Mouse (Mus musculus) C2C12 (cell line): ENCODE measurements around the gene Zbtb40. TPM values are rescaled to one million over a fixed set of nuclear protein-coding genes. Genes with fewer than 3 reads are reported as not detected.

Source experiments
- H3K27me3 ChIP-seq: one replicate; pipeline ENCODE4 v1.6.1; 2011; ENCODE audit not compliant: control insufficient read depth, insufficient read depth, insufficient read length
- H3K36me3 ChIP-seq: one replicate; pipeline ENCODE4 v1.6.1; 2011; ENCODE audit not compliant: control insufficient read depth, insufficient read depth
- H3K4me3 ChIP-seq: one replicate; pipeline ENCODE4 v1.5.1; 2011; ENCODE audit warnings: mild to moderate bottlenecking, control low read depth; ENCODE audit not compliant: poor library complexity, insufficient read depth, severe bottlenecking
- H3K79me2 ChIP-seq: one replicate; pipeline ENCODE4 v1.6.1; 2011; ENCODE audit not compliant: control insufficient read depth, insufficient read depth
- H3K79me3 ChIP-seq: one replicate; pipeline ENCODE4 v1.6.1; 2011; ENCODE audit warnings: low read depth, control low read depth
- H3ac ChIP-seq: one replicate; pipeline ENCODE3; 2011; ENCODE audit warnings: low read depth; ENCODE audit not compliant: control insufficient read depth, insufficient read length
- CEBPB ChIP-seq: IDR thresholded peaks from one replicate; pipeline ENCODE4 v1.6.1; 2011; ENCODE audit warnings: low read depth, mild to moderate bottlenecking, control low read depth, moderate library complexity
- CTCF ChIP-seq: IDR thresholded peaks from one replicate; pipeline ENCODE4 v1.5.1; 2011; ENCODE audit not compliant: control insufficient read depth, insufficient read depth, insufficient read length
- FOSL1 ChIP-seq: IDR thresholded peaks from one replicate; pipeline ENCODE4 v1.8.0; 2011; ENCODE audit warnings: mild to moderate bottlenecking, low read length; ENCODE audit not compliant: poor library complexity, insufficient read depth, severe bottlenecking
- MAX ChIP-seq: IDR thresholded peaks from one replicate; pipeline ENCODE4 v1.6.1; 2011; ENCODE audit warnings: mild to moderate bottlenecking, control low read depth
- MYOD1 ChIP-seq: IDR thresholded peaks from one replicate; pipeline ENCODE4 v1.6.1; 2011; ENCODE audit warnings: low read depth; ENCODE audit not compliant: control insufficient read depth, insufficient read length
- MYOG ChIP-seq: IDR thresholded peaks from one replicate; pipeline ENCODE4 v1.6.1; 2011; ENCODE audit not compliant: control insufficient read depth, insufficient read length; ENCODE audit errors: extremely low read depth
- USF1 ChIP-seq: IDR thresholded peaks from one replicate; pipeline ENCODE4 v1.6.1; 2011; ENCODE audit warnings: low read depth, mild to moderate bottlenecking, control low read depth, moderate library complexity
- polyA plus RNA-seq: library from polyadenylated mRNA; unstranded; fragments of >200 nt; fragmentation: generic; extraction: Trizol; gene quantifications from one replicate; pipeline ENCODE4 v1.2.1, GENCODE M21; 2012; ENCODE audit warnings: missing spikeins

Zbtb40 gene
- polyA plus RNA-seq, 1 experiment, result 9.1 TPM

- H3K36me3 ChIP-seq, result no peaks in the 10 kb centered on the region
- peaks cover 11% of the 10 kb centered on the region for H3K79me3 ChIP-seq
- peaks cover 17% of the 10 kb centered on the region for H3K79me2 ChIP-seq
- no peak overlapping the region for H3K4me3 ChIP-seq
- TF ChIP-seq MYOG, result no peak
- TF ChIP-seq CEBPB, result no peak
- no peak for TF ChIP-seq FOSL1
- no peak for TF ChIP-seq MYOD1
- no peak for TF ChIP-seq CTCF
- TF ChIP-seq MAX, result no peak
- TF ChIP-seq USF1, result no peak
- H3ac ChIP-seq, result no peak overlapping the region
- H3K27me3 ChIP-seq, result no peaks in the 10 kb centered on the region
Observed at GRCm38 (mm10) chr4:137025133-137025532, 23.5 kb downstream of the Zbtb40 start.

DNA sequence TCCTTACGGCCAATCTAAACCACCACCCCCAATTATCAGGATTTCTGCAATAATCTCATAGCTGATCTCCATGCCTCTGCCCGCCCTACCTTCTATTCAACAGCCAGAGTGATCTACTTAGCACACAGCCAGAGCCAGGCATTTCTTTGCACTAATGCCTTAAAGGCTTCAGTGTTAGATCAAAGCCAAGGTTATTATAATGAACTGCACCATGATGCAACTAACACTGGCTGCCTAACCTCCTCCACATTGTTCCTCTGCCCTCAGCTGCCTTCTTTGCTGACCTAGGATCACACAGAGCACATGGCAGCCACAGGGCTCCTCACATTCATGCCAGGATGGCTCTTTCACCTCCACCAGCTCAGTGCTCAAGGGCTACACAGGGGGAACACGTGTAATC, 28.5 kb downstream of the Zbtb40 start:
- no peak for TF ChIP-seq MYOG
- TF ChIP-seq CTCF, result no peak
- TF ChIP-seq MYOD1, result no peak
- TF ChIP-seq CEBPB, result no peak
- TF ChIP-seq FOSL1, result no peak
- TF ChIP-seq USF1, result no peak
- TF ChIP-seq MAX, result no peak
- Histone ChIP-seq H3K27me3 (no peaks in the 10 kb centered on the region), H3ac (no peak overlapping the region), H3K4me3 (no peak overlapping the region), H3K36me3 (no peaks in the 10 kb centered on the region), H3K79me2 (peaks cover under 1% of the 10 kb centered on the region), H3K79me3 (peaks cover 5% of the 10 kb centered on the region)

DNA sequence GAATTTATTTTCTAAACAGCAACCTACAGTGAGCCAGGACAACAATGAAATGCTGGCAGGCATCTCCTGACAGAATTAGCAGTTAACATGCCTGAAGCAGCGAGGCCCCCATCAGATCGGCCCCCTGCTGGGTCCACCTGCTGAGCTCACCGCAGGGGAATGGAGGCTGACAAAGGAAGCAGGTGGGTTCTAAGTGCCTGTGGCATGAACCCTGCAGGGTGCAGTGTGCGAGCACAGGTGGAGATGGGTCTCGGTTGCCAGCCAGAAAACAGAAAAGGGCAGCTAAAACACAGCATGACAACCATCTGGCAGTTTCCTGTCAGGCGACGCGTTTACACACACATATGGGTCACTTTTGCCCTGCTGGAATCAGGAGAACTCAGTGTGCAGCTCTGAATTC, 32.7 kb downstream of the Zbtb40 start:
- no peaks in the 10 kb centered on the region for H3K79me2 ChIP-seq
- H3K4me3 ChIP-seq, result no peak overlapping the region
- no peak for TF ChIP-seq MAX
- TF ChIP-seq CEBPB, result no peak
- no peak for TF ChIP-seq CTCF
- TF ChIP-seq USF1, result no peak
- no peak for TF ChIP-seq MYOG
- TF ChIP-seq MYOD1, result no peak
- TF ChIP-seq FOSL1, result no peak
- no peaks in the 10 kb centered on the region for H3K27me3 ChIP-seq
- no peak overlapping the region for H3ac ChIP-seq
- H3K79me3 ChIP-seq, result no peaks in the 10 kb centered on the region
- no peaks in the 10 kb centered on the region for H3K36me3 ChIP-seq

DNA sequence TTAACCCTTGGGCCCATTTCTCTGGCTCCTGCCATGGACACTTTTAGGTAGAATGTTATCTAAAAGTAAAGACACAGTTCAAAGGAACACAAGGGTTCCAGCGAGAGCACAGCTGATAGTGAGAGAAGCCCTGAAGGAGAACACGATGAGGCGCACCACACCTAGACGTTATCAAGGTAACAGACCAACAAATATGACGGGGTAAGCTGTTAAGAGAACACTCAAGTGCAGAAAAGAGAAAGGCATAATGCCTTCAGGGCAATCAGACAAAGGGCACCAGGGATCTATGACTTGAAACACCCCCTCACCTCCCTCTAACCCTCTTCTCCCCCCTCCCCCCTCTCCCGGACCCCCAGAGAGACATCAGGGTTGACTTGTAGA, 33.1 kb downstream of the Zbtb40 start:
- Histone ChIP-seq H3K79me3 (no peaks in the 10 kb centered on the region), H3K79me2 (no peaks in the 10 kb centered on the region), H3ac (no peak overlapping the region), H3K27me3 (no peaks in the 10 kb centered on the region), H3K36me3 (no peaks in the 10 kb centered on the region), H3K4me3 (no peak overlapping the region)
- no peak for TF ChIP-seq MYOD1

DNA sequence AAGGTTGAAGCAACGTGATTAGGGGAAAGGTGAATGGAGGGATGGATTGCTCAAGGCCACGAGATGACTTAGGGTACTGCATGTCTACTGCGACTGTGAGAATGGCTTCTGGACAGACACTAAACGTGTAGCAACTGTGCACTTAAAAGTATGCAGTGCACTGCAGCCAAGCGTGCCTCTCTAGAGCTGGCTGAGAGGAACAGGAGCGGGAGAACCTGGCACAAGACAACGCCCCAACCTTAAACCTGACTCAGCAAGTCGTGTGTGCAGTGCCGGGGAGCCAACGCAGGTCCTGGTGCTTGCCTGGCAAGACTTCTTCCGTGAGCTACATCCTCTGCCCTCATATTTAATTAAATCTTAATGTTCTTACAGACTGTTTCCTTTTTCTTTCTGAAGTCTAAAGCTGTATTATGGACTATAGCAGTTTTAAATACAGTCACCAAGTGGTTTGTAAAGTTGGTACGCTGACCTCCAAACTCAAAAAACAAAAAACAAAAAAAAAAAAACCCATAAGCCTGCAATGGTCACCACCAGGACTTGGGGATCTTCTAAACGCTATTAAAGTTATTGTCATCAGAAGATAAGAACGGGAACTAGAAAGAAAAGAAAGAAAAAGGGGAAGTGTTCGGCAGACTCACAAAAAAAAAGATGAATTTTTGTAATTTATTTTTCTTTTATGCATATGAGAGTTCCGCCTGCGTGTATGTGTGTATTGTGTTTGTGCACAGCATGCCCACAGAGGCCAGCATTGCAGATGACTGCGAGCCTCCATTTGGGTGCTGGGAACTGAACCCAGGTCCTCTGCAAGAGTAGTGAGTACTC, 33.7 kb downstream of the Zbtb40 start:
- H3ac ChIP-seq, result no peak overlapping the region
- no peaks in the 10 kb centered on the region for H3K79me2 ChIP-seq
- no peak for TF ChIP-seq MYOD1
- no peak for TF ChIP-seq MAX
- no peaks in the 10 kb centered on the region for H3K79me3 ChIP-seq
- no peak overlapping the region for H3K4me3 ChIP-seq
- no peaks in the 10 kb centered on the region for H3K27me3 ChIP-seq
- no peaks in the 10 kb centered on the region for H3K36me3 ChIP-seq

GRCm38 (mm10) chr4:137014124-137014523, 34.5 kb downstream of the Zbtb40 start:
- H3K79me3 ChIP-seq, result no peaks in the 10 kb centered on the region
- H3K36me3 ChIP-seq, result no peaks in the 10 kb centered on the region
- H3ac ChIP-seq, result no peak overlapping the region
- no peaks in the 10 kb centered on the region for H3K79me2 ChIP-seq
- TF ChIP-seq MAX, result no peak
- no peak overlapping the region for H3K4me3 ChIP-seq
- H3K27me3 ChIP-seq, result no peaks in the 10 kb centered on the region
